ENCODE assay signal across 14 mouse cellular contexts in genomic region chr17:33289876-33290149, GRCm38 (mm10). TPM values are rescaled to one million over a fixed set of nuclear protein-coding genes. Genes with fewer than 3 reads are reported as not detected.
DNase-seq lines count a peak whose midpoint lies in the region; ATAC-seq and TF ChIP-seq lines count a peak whose summit lies in the region.
"Not testable (repeated sequence)": the region's sequence is repeated elsewhere in the genome, so short reads cannot be mapped to it uniquely, and the experiment has no call there.
"Had no signal": no experiment of that assay in that cellular context is flagged by ENCODE, and none has a peak within 500 bp of the region (broad histone marks: within the 10 kb centered on the region; RNA-seq: fewer than 3 reads in every experiment).

No protein-coding gene starts in this region.

- TF ChIP-seq CTCF in kidney, postnatal 0 days (IDR thresholded peaks at IDR 0.05; ENCODE audit: low read depth): not testable (repeated sequence)

- not testable (repeated sequence) for H3K9me3 ChIP-seq in embryonic facial prominence, embryonic 14.5 days (ENCODE audit: control insufficient read depth, low read length); forebrain, embryonic 15.5 days; heart, embryonic 14.5 days (ENCODE audit: control insufficient read depth, low read length); kidney, postnatal 0 days (replicated peaks; ENCODE audit: low read length); liver, embryonic 13.5 days (replicated peaks); midbrain, embryonic 13.5 days; stomach, embryonic 15.5 days

- H3K36me3 ChIP-seq in embryonic facial prominence, embryonic 14.5 days (ENCODE audit: control insufficient read depth, insufficient read depth, low read length); forebrain, embryonic 15.5 days; heart, embryonic 14.5 days (ENCODE audit: control insufficient read depth, insufficient read depth, low read length); kidney, postnatal 0 days (ENCODE audit: insufficient read depth, low read length); liver, embryonic 13.5 days; midbrain, embryonic 13.5 days; stomach, embryonic 15.5 days: not testable (repeated sequence)

- not testable (repeated sequence) for H3K4me2 ChIP-seq in embryonic facial prominence, embryonic 14.5 days (ENCODE audit: low read depth, low read length); kidney, postnatal 0 days (ENCODE audit: low read length); liver, embryonic 13.5 days; stomach, embryonic 15.5 days
- peak overlapping the region; percentile 8; the same call in 1 of the 2 replicates for H3K4me2 ChIP-seq in forebrain, embryonic 15.5 days (replicated peaks)
- H3K4me2 ChIP-seq in heart, embryonic 14.5 days (ENCODE audit: low read length): peak overlapping the region; percentile 37; the same call in 1 of the 2 replicates
- peak overlapping the region; percentile 32 for H3K4me2 ChIP-seq in midbrain, embryonic 13.5 days (replicated peaks)

- not testable (repeated sequence) for H3K27ac ChIP-seq in embryonic facial prominence, embryonic 14.5 days (replicated peaks; ENCODE audit: low read depth, low read length); forebrain, embryonic 15.5 days (replicated peaks); heart, embryonic 14.5 days (replicated peaks in 1 of 2; ENCODE audit: control insufficient read depth in 1 of 2, insufficient read depth in 1 of 2, low read depth in 2 of 2, low read length in 2 of 2); kidney, postnatal 0 days; liver, embryonic 13.5 days; midbrain, embryonic 13.5 days; stomach, embryonic 15.5 days

- not testable (repeated sequence) for ATAC-seq in embryonic facial prominence, embryonic 14.5 days (ENCODE audit: low read depth); forebrain, embryonic 15.5 days (replicated peaks); heart, embryonic 14.5 days (ENCODE audit: insufficient number of reproducible peaks, insufficient read depth, low FRiP score, low read depth); midbrain, embryonic 13.5 days
- ATAC-seq in inflammation-experienced regulatory T-cells, adult 6 months: peak; percentile 29
- ATAC-seq in kidney, postnatal 0 days (replicated peaks; ENCODE audit: low FRiP score, low read depth): peak; percentile 44; the same call in 1 of the 2 replicates
- ATAC-seq in liver, embryonic 13.5 days (ENCODE audit: low read depth): peak; percentile 54
- ATAC-seq in stomach, embryonic 15.5 days (ENCODE audit: insufficient read depth, low FRiP score, low read depth): peak; percentile 44; the same call in 1 of the 2 replicates

- no CpG with 5 or more reads among the region's 9 CpGs for WGBS in embryonic facial prominence, embryonic 14.5 days
- no CpG with 5 or more reads among the region's 9 CpGs for WGBS in forebrain, embryonic 15.5 days
- WGBS in heart, embryonic 14.5 days: no CpG with 5 or more reads among the region's 9 CpGs
- no CpG with 5 or more reads among the region's 9 CpGs for WGBS in kidney, postnatal 0 days
- no CpG with 5 or more reads among the region's 9 CpGs for WGBS in liver, embryonic 13.5 days (ENCODE audit: insufficient replicate concordance)
- WGBS in midbrain, embryonic 13.5 days: no CpG with 5 or more reads among the region's 9 CpGs
- no CpG with 5 or more reads among the region's 9 CpGs for WGBS in stomach, embryonic 15.5 days

- H3K4me1 ChIP-seq in embryonic facial prominence, embryonic 14.5 days (ENCODE audit: control insufficient read depth, insufficient read depth, low read length); forebrain, embryonic 15.5 days; heart, embryonic 14.5 days (ENCODE audit: control insufficient read depth in 2 of 2, insufficient read depth in 2 of 2, low read length in 2 of 2); kidney, postnatal 0 days (replicated peaks; ENCODE audit: insufficient read depth, low read length); liver, embryonic 13.5 days (replicated peaks); midbrain, embryonic 13.5 days (replicated peaks); stomach, embryonic 15.5 days: not testable (repeated sequence)

- not testable (repeated sequence) for H3K27me3 ChIP-seq in embryonic facial prominence, embryonic 14.5 days (replicated peaks; ENCODE audit: control insufficient read depth, insufficient read depth, low read length); forebrain, embryonic 15.5 days; heart, embryonic 14.5 days (ENCODE audit: control insufficient read depth, insufficient read depth, low read length); kidney, postnatal 0 days (ENCODE audit: insufficient read depth, low read length); liver, embryonic 13.5 days; midbrain, embryonic 13.5 days; stomach, embryonic 15.5 days (replicated peaks)

- DNase-seq in embryonic facial prominence, embryonic 14.5 days (ENCODE audit: low spot score); kidney, postnatal 0 days (ENCODE audit: low spot score); liver, embryonic 13.5 days: not testable (repeated sequence)

- H3K4me3 ChIP-seq in embryonic facial prominence, embryonic 14.5 days (ENCODE audit: low read depth, low read length): peak overlapping the region; percentile 14; the same call in 1 of the 2 replicates
- H3K4me3 ChIP-seq in forebrain, embryonic 15.5 days; heart, embryonic 14.5 days (ENCODE audit: control insufficient read depth in 1 of 2, insufficient read depth in 1 of 2, low read depth in 1 of 2, low read length in 2 of 2); kidney, postnatal 0 days (replicated peaks; ENCODE audit: low read depth, low read length); liver, embryonic 13.5 days (replicated peaks); midbrain, embryonic 13.5 days (replicated peaks); stomach, embryonic 15.5 days (replicated peaks): not testable (repeated sequence)

- not testable (repeated sequence) for H3K9ac ChIP-seq in embryonic facial prominence, embryonic 14.5 days (ENCODE audit: low read depth, low read length); forebrain, embryonic 15.5 days (replicated peaks); heart, embryonic 14.5 days (ENCODE audit: low read length); kidney, postnatal 0 days (ENCODE audit: low read depth, low read length); liver, embryonic 13.5 days; midbrain, embryonic 13.5 days (replicated peaks); stomach, embryonic 15.5 days

RNA-seq across cellular contexts. Expression of gene Zfp955b, which starts 0.5 kb away (rescaled TPM):
- 9.9 and 11.5 TPM in 2 replicates for polyA plus RNA-seq in embryonic facial prominence, embryonic 14.5 days (2014; fragmentation: Nextera tagmentation; extraction: Ambion mirVana)
- 20.6 and 21.9 TPM in 2 replicates for polyA plus RNA-seq in forebrain, embryonic 15.5 days (2015; fragmentation: Nextera tagmentation; extraction: Ambion mirVana)
- 6.9 and 7.4 TPM in 2 replicates for polyA plus RNA-seq in heart, embryonic 14.5 days (2014; fragmentation: Nextera tagmentation; extraction: Ambion mirVana)
- polyA plus RNA-seq in inflammation-experienced regulatory T-cells, adult 6 months (2017; shearing (Covaris generic)): 10 to 100 TPM in 2 of 3 experiments, 1 to 10 TPM in 1; 5.2 to 12.7 (median 10.7) TPM
- polyA plus RNA-seq in kidney, postnatal 0 days (2015; fragmentation: Nextera tagmentation; extraction: Ambion mirVana): 8.6 and 11.9 TPM in 2 replicates
- polyA plus RNA-seq in liver, embryonic 13.5 days (2015; fragmentation: Nextera tagmentation; extraction: Ambion mirVana): 2.7 and 3.3 TPM in 2 replicates
- polyA plus RNA-seq in midbrain, embryonic 13.5 days (2015; fragmentation: Nextera tagmentation; extraction: Ambion mirVana): 17.6 and 19.6 TPM in 2 replicates
- polyA plus RNA-seq in stomach, embryonic 15.5 days (2015; fragmentation: Nextera tagmentation; extraction: Ambion mirVana): 10.9 and 11.5 TPM in 2 replicates

RNA-seq across cellular contexts. Expression of gene Olfr63, which starts 25.3 kb away (rescaled TPM):
- 0.03 TPM in 1 of 2 replicates, not detected in the other for polyA plus RNA-seq in embryonic facial prominence, embryonic 14.5 days (2014; fragmentation: Nextera tagmentation; extraction: Ambion mirVana)
- polyA plus RNA-seq in forebrain, embryonic 15.5 days (2015; fragmentation: Nextera tagmentation; extraction: Ambion mirVana): 0.05 and 0.08 TPM in 2 replicates
- not detected in 2 replicates for polyA plus RNA-seq in heart, embryonic 14.5 days (2014; fragmentation: Nextera tagmentation; extraction: Ambion mirVana)
- polyA plus RNA-seq in inflammation-experienced regulatory T-cells, adult 6 months (2017; shearing (Covaris generic)): under 1 TPM in 1 of 3 experiments, not detected in 2; 0.08 TPM
- 0.01 and 0.03 TPM in 2 replicates for polyA plus RNA-seq in kidney, postnatal 0 days (2015; fragmentation: Nextera tagmentation; extraction: Ambion mirVana)
- polyA plus RNA-seq in liver, embryonic 13.5 days (2015; fragmentation: Nextera tagmentation; extraction: Ambion mirVana): 0.01 TPM in 2 replicates
- polyA plus RNA-seq in midbrain, embryonic 13.5 days (2015; fragmentation: Nextera tagmentation; extraction: Ambion mirVana): 0.04 TPM in 1 of 2 replicates, not detected in the other
- polyA plus RNA-seq in stomach, embryonic 15.5 days (2015; fragmentation: Nextera tagmentation; extraction: Ambion mirVana): 0.03 TPM in 2 replicates
- polyA plus RNA-seq: adrenal gland, adult 2 months; C2C12; cerebellum, adult 2 months; large intestine, adult 2 months; limb, embryonic 12.5 days; thymus, adult 2 months had no signal

RNA-seq across cellular contexts. Expression of gene Zfp955a, which starts 34.9 kb away (rescaled TPM):
- 15.9 and 18.4 TPM in 2 replicates for polyA plus RNA-seq in embryonic facial prominence, embryonic 14.5 days (2014; fragmentation: Nextera tagmentation; extraction: Ambion mirVana)
- 25.6 and 26.2 TPM in 2 replicates for polyA plus RNA-seq in forebrain, embryonic 15.5 days (2015; fragmentation: Nextera tagmentation; extraction: Ambion mirVana)
- 14.4 and 14.7 TPM in 2 replicates for polyA plus RNA-seq in heart, embryonic 14.5 days (2014; fragmentation: Nextera tagmentation; extraction: Ambion mirVana)
- 10 to 100 TPM; 10.7 to 15.6 (median 14.2) TPM for polyA plus RNA-seq in inflammation-experienced regulatory T-cells, adult 6 months (2017; shearing (Covaris generic))
- 12.7 and 15.0 TPM in 2 replicates for polyA plus RNA-seq in kidney, postnatal 0 days (2015; fragmentation: Nextera tagmentation; extraction: Ambion mirVana)
- polyA plus RNA-seq in liver, embryonic 13.5 days (2015; fragmentation: Nextera tagmentation; extraction: Ambion mirVana): 5.1 and 5.6 TPM in 2 replicates
- 25.0 and 26.4 TPM in 2 replicates for polyA plus RNA-seq in midbrain, embryonic 13.5 days (2015; fragmentation: Nextera tagmentation; extraction: Ambion mirVana)
- polyA plus RNA-seq in stomach, embryonic 15.5 days (2015; fragmentation: Nextera tagmentation; extraction: Ambion mirVana): 13.8 and 15.0 TPM in 2 replicates
